Mouse (Mus musculus): ENCODE data around the gene Mboat7.

GRCm38 (mm10) chr7:3704475-3704874 lies 11.2 kb upstream of the Mboat7 start:
- no peak for TF ChIP-seq UBTF (IDR thresholded peaks at IDR 0.05; ENCODE audit: low read depth, low read length)
- TF ChIP-seq CTCF (conservative IDR thresholded peaks at IDR 0.05 in 1 of 2, IDR thresholded peaks at IDR 0.05 in 1 of 2; ENCODE audit: low read depth in 2 of 2, low read length in 2 of 2): no peak
- peak; percentile 93 for TF ChIP-seq MYC (IDR thresholded peaks at IDR 0.05; ENCODE audit: low read depth, low read length)
- no peak for TF ChIP-seq POLR2A (IDR thresholded peaks at IDR 0.05; ENCODE audit: low read depth, low read length)
- TF ChIP-seq MAX (IDR thresholded peaks at IDR 0.05; ENCODE audit: low read length): peak; percentile 96
- TF ChIP-seq EP300 (IDR thresholded peaks at IDR 0.05; ENCODE audit: low read length): no peak
- no peak for TF ChIP-seq JUND (conservative IDR thresholded peaks at IDR 0.05; ENCODE audit: low read depth, low read length)
- TF ChIP-seq USF2 (conservative IDR thresholded peaks at IDR 0.05; ENCODE audit: low read depth, low read length): no peak
- 0 out of 2 replicates have a peak, but pooled peaks have one; percentile 66 for TF ChIP-seq KAT2A (IDR thresholded peaks at IDR 0.05; ENCODE audit: insufficient replicate concordance, low read length)
- peak; percentile 82 for TF ChIP-seq MXI1 (IDR thresholded peaks at IDR 0.05; ENCODE audit: low read depth, low read length)
